Mouse (Mus musculus): ENCODE measurements at regions not wholly inside any gene's neighbourhood (a gene's known extent, or its start where the extent isn't known, plus 50 kb on each side); places are given as distances from the start of the nearest gene placed in this dataset.

GRCm38 (mm10) chr16:19876861-19877554, 105.8 kb downstream of the Klhl6 start:
- no peak for TF ChIP-seq CTCF (conservative IDR thresholded peaks at IDR 0.05; ENCODE audit: low read length)
- no peak for TF ChIP-seq POU5F1 (IDR thresholded peaks at IDR 0.05; ENCODE audit: borderline replicate concordance, low read length)

Data from E14TG2a.4 (cell line).